Mouse (Mus musculus): Measurements from ENCODE around the gene Rfx3. TPM values are rescaled to one million over a fixed set of nuclear protein-coding genes. Genes with fewer than 3 reads are reported as not detected.

Rfx3 gene
- polyA plus RNA-seq, 1 experiment, result 7.5 TPM

DNA sequence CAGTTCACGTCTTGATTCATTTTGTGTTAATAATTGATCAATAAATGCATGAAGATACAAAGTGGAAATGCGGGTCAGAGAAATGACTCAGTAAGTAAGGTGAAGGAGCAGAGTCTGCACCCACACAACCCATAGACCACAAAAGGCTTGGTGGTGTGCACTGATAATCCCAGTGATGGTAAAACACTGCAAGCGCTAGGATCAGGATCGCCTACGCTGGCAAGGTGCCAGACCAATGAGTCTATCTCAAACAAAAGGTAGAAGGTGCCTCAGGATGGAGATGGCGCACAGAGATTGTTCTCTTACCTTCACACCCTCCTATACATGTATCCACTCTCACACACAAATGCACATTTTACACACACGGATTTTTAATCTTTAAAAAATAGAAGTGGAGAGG lies 18.2 kb downstream of the Rfx3 start:
- no peak for DNase-seq
- H3K27ac ChIP-seq (ENCODE audit: control insufficient read depth, insufficient read depth, low read length), result no peak overlapping the region
- H3K4me3 ChIP-seq (ENCODE audit: control insufficient read depth, insufficient read depth, low read length), result no peak overlapping the region
- TF ChIP-seq POLR2A (IDR thresholded peaks at IDR 0.05; ENCODE audit: control insufficient read depth, extremely low read depth, insufficient read depth, low read length, poor library complexity), result no peak
- TF ChIP-seq CTCF (IDR thresholded peaks at IDR 0.05; ENCODE audit: borderline replicate concordance, control insufficient read depth, extremely low read depth, insufficient read depth, low read length, poor library complexity), result no peak
- WGBS, result 88% methylated on average over 7 of the region's 7 CpGs
- no peaks in the 10 kb centered on the region for H3K36me3 ChIP-seq (ENCODE audit: control insufficient read depth, insufficient read depth, low read length)
- no peaks in the 10 kb centered on the region for H3K4me1 ChIP-seq (replicated peaks; ENCODE audit: control insufficient read depth, insufficient read depth, low read length)
- H3K27me3 ChIP-seq (ENCODE audit: control insufficient read depth, insufficient read depth, low read length), result no peaks in the 10 kb centered on the region

DNA sequence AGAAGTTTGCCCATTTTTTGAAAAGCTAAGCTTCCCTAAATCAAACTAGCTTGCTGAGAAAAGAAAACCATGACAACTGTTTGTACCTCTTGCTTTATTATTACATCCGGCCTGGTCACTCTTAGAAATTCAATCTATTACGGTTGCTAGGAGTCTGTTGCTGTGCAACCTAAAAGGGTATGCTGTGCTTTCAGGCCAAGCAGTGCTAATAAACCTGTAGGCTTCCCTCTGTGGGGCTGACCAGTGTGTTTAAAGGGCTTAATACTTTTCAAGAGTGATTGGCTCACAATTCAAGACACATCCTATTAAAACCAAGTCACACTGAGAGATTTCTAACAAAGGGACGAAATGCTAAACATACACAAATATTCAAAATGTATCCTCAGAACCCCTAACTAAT lies 22.2 kb downstream of the Rfx3 start:
- WGBS, result 95% methylated on average over 3 of the region's 3 CpGs
- no peak for TF ChIP-seq POLR2A (IDR thresholded peaks at IDR 0.05; ENCODE audit: control insufficient read depth, extremely low read depth, insufficient read depth, low read length, poor library complexity)
- no peak for TF ChIP-seq CTCF (IDR thresholded peaks at IDR 0.05; ENCODE audit: borderline replicate concordance, control insufficient read depth, extremely low read depth, insufficient read depth, low read length, poor library complexity)
- H3K4me1 ChIP-seq (replicated peaks; ENCODE audit: control insufficient read depth, insufficient read depth, low read length), result no peaks in the 10 kb centered on the region
- no peak overlapping the region for H3K27ac ChIP-seq (ENCODE audit: control insufficient read depth, insufficient read depth, low read length)
- no peaks in the 10 kb centered on the region for H3K36me3 ChIP-seq (ENCODE audit: control insufficient read depth, insufficient read depth, low read length)
- H3K27me3 ChIP-seq (ENCODE audit: control insufficient read depth, insufficient read depth, low read length), result no peaks in the 10 kb centered on the region
- no peak overlapping the region for H3K4me3 ChIP-seq (ENCODE audit: control insufficient read depth, insufficient read depth, low read length)
- DNase-seq, result no peak

DNA sequence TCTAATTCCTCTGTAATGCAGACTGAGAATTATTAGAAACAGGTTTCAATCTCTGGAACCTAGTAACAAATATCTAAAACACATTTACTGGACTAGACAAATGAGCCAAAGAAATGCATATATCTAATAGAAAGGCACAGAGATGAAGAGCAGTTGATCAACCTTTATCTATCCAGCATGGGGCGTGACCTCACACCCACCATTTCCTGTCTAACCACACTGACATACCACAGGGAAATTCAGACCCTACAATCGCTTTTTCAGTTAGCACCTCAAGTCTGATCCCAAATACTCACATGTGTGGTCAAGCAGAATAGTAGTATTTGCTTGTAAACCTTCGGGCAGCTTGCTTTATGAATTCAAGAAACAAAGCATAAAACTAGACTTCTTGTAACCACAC lies 43.4 kb downstream of the Rfx3 start:
- DNase-seq, result peak; percentile 21
- H3K27ac ChIP-seq (ENCODE audit: control insufficient read depth, insufficient read depth, low read length), result no peak overlapping the region
- TF ChIP-seq CTCF (IDR thresholded peaks at IDR 0.05; ENCODE audit: borderline replicate concordance, control insufficient read depth, extremely low read depth, insufficient read depth, low read length, poor library complexity), result no peak
- no peak for TF ChIP-seq POLR2A (IDR thresholded peaks at IDR 0.05; ENCODE audit: control insufficient read depth, extremely low read depth, insufficient read depth, low read length, poor library complexity)
- H3K27me3 ChIP-seq (ENCODE audit: control insufficient read depth, insufficient read depth, low read length), result no peaks in the 10 kb centered on the region
- no peak overlapping the region for H3K4me3 ChIP-seq (ENCODE audit: control insufficient read depth, insufficient read depth, low read length)
- no peaks in the 10 kb centered on the region for H3K36me3 ChIP-seq (ENCODE audit: control insufficient read depth, insufficient read depth, low read length)
- 15% methylated on average over 3 of the region's 3 CpGs for WGBS
- H3K4me1 ChIP-seq (replicated peaks; ENCODE audit: control insufficient read depth, insufficient read depth, low read length), result peaks cover 2% of the 10 kb centered on the region; the same call in 1 of the 2 replicates

- Histone ChIP-seq H3K27me3 (ENCODE audit: control insufficient read depth, insufficient read depth, low read length) (no peaks in the 10 kb centered on the region), H3K4me1 (replicated peaks; ENCODE audit: control insufficient read depth, insufficient read depth, low read length) (no peaks in the 10 kb centered on the region), H3K36me3 (ENCODE audit: control insufficient read depth, insufficient read depth, low read length) (no peaks in the 10 kb centered on the region), H3K4me3 (ENCODE audit: control insufficient read depth, insufficient read depth, low read length) (no peak overlapping the region), H3K27ac (ENCODE audit: control insufficient read depth, insufficient read depth, low read length) (no peak overlapping the region)
- WGBS, result 96% methylated on average over 3 of the region's 3 CpGs
- no peak for DNase-seq
- TF ChIP-seq POLR2A (IDR thresholded peaks at IDR 0.05; ENCODE audit: control insufficient read depth, extremely low read depth, insufficient read depth, low read length, poor library complexity) (no peak), CTCF (IDR thresholded peaks at IDR 0.05; ENCODE audit: borderline replicate concordance, control insufficient read depth, extremely low read depth, insufficient read depth, low read length, poor library complexity) (no peak)
Observed at GRCm38 (mm10) chr19:27961271-27961670, 49.7 kb downstream of the Rfx3 start.

DNA sequence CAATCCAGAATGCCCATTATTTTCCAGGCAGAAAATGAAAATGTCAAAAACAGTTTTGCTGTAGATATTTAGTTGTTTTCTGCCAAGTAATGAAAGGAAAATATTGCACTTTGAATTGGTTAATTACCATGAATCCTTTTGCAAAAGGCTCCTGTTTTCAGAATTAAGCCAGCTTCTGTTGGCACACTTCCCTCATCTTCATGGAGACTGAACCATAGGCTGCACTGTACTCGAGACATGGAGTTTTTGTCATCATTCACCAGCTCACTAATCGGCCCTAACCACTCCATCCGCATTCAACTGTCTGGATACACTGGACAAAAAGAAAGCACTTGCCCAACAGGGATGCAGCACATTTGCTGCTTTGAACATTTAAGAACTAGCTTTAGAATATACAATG lies 75.5 kb downstream of the Rfx3 start:
- DNase-seq, result no peak
- 92% methylated on average over 3 of the region's 3 CpGs for WGBS
- TF ChIP-seq CTCF (IDR thresholded peaks at IDR 0.05; ENCODE audit: borderline replicate concordance, control insufficient read depth, extremely low read depth, insufficient read depth, low read length, poor library complexity), result no peak
- no peak for TF ChIP-seq POLR2A (IDR thresholded peaks at IDR 0.05; ENCODE audit: control insufficient read depth, extremely low read depth, insufficient read depth, low read length, poor library complexity)
- no peaks in the 10 kb centered on the region for H3K27me3 ChIP-seq (ENCODE audit: control insufficient read depth, insufficient read depth, low read length)
- H3K4me1 ChIP-seq (replicated peaks; ENCODE audit: control insufficient read depth, insufficient read depth, low read length), result no peaks in the 10 kb centered on the region
- H3K4me3 ChIP-seq (ENCODE audit: control insufficient read depth, insufficient read depth, low read length), result no peak overlapping the region
- H3K27ac ChIP-seq (ENCODE audit: control insufficient read depth, insufficient read depth, low read length), result no peak overlapping the region
- no peaks in the 10 kb centered on the region for H3K36me3 ChIP-seq (ENCODE audit: control insufficient read depth, insufficient read depth, low read length)

GRCm38 (mm10) chr19:27931136-27931535 lies 79.8 kb downstream of the Rfx3 start:
- no peak for DNase-seq
- 96% methylated on average over 2 of the region's 2 CpGs for WGBS
- H3K4me1 ChIP-seq (replicated peaks; ENCODE audit: control insufficient read depth, insufficient read depth, low read length), result no peaks in the 10 kb centered on the region
- H3K36me3 ChIP-seq (ENCODE audit: control insufficient read depth, insufficient read depth, low read length), result no peaks in the 10 kb centered on the region
- H3K27ac ChIP-seq (ENCODE audit: control insufficient read depth, insufficient read depth, low read length), result no peak overlapping the region
- H3K4me3 ChIP-seq (ENCODE audit: control insufficient read depth, insufficient read depth, low read length), result no peak overlapping the region
- H3K27me3 ChIP-seq (ENCODE audit: control insufficient read depth, insufficient read depth, low read length), result no peaks in the 10 kb centered on the region
- TF ChIP-seq POLR2A (IDR thresholded peaks at IDR 0.05; ENCODE audit: control insufficient read depth, extremely low read depth, insufficient read depth, low read length, poor library complexity), result no peak
- no peak for TF ChIP-seq CTCF (IDR thresholded peaks at IDR 0.05; ENCODE audit: borderline replicate concordance, control insufficient read depth, extremely low read depth, insufficient read depth, low read length, poor library complexity)

GRCm38 (mm10) chr19:27926378-27926777 lies 84.6 kb downstream of the Rfx3 start:
- Histone ChIP-seq H3K27me3 (ENCODE audit: control insufficient read depth, insufficient read depth, low read length) (no peaks in the 10 kb centered on the region), H3K4me1 (replicated peaks; ENCODE audit: control insufficient read depth, insufficient read depth, low read length) (no peaks in the 10 kb centered on the region), H3K27ac (ENCODE audit: control insufficient read depth, insufficient read depth, low read length) (no peak overlapping the region), H3K36me3 (ENCODE audit: control insufficient read depth, insufficient read depth, low read length) (no peaks in the 10 kb centered on the region), H3K4me3 (ENCODE audit: control insufficient read depth, insufficient read depth, low read length) (no peak overlapping the region)
- TF ChIP-seq CTCF (IDR thresholded peaks at IDR 0.05; ENCODE audit: borderline replicate concordance, control insufficient read depth, extremely low read depth, insufficient read depth, low read length, poor library complexity), result no peak
- TF ChIP-seq POLR2A (IDR thresholded peaks at IDR 0.05; ENCODE audit: control insufficient read depth, extremely low read depth, insufficient read depth, low read length, poor library complexity), result no peak
- no peak for DNase-seq
- WGBS, result 3% methylated on average over 3 of the region's 3 CpGs

Measured in thymus, adult 2 months (tissue).